Mouse (Mus musculus) layer of hippocampus, postnatal 10 days (tissue): ENCODE measurements around the gene Myh7b. TPM values are rescaled to one million over a fixed set of nuclear protein-coding genes. Genes with fewer than 3 reads are reported as not detected.
"Not testable (repeated sequence)": the region's sequence is repeated elsewhere in the genome, so short reads cannot be mapped to it uniquely, and the experiment has no call there.

ENCODE experiments used
- DNase-seq, 2 experiments: peaks; one replicate each; pipeline ENCODE4 v3.0.0; 2021; ENCODE audit warnings: low spot score in 2 of 2
- total RNA-seq, 2 experiments: library from RNA; stranded (reverse); gene quantifications; 2 replicates each; pipeline ENCODE4 v1.2.3; 2021

Myh7b gene
- total RNA-seq, 2 experiments from 2014 or later, result 2.6 to 4.2 TPM

- no peak for DNase-seq
These were observed 7.3 kb upstream of the Myh7b start for GRCm38 (mm10) chr2:155603707-155604106.

DNA sequence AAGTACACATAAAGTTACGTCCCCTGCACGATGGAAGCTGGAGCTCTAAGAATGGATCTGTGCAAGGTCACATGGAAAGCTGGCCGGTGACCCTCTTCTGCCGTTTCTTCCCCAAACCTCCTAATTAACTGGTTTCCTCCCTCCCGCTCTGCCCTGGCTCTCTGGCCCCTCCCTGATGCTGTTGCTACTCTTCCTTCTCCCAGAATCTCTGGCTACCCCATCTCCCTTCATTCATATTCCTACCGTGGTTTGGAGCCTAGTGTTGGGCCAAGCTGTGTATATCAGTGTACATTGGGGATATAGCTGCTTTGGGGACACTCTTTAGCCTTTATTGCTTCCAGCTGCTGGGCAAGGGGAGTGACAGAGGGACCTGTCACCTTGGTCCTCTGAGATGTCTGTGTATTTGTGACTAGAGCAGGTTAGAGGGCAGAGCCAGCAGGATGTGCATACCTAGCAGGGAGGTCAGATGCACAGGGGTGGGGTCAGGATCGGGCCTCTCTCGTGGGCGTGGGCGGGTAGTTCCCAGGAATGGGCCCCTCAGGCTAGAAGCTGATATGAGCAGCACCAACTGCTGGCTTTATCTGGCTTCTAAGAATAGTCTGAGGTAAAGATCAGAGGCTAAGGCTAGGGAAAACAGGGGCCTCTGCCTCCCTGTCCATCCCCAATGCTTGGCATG is 6.3 kb upstream of the Myh7b start:
- no peak for DNase-seq

- not testable (repeated sequence) for DNase-seq
These were observed 5.8 kb upstream of the Myh7b start for GRCm38 (mm10) chr2:155605236-155605589.

DNA sequence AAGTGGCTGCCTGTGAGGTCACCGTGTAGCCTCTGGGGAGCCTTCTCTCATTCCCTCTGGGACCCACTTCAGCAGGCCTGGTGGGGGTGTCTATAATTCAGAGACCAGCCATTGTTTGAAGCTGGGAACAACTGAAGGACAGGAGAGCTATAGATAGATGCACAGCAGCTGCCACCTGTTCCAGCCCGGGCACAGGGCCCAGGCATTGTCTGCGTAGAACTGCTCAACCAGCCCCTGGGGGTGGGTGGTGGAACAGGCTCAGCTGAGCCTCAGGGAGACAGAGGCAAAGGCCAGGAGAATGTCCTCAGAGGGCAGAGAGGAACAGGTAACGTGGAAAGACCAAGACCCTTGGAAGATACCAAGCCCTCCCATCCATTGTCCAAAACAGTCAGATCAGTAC is 4.7 kb upstream of the Myh7b start:
- peak; percentile 29 to 60 for DNase-seq

GRCm38 (mm10) chr2:155611834-155612550 is 980 bp downstream of the Myh7b start:
- DNase-seq, result no peak

DNA sequence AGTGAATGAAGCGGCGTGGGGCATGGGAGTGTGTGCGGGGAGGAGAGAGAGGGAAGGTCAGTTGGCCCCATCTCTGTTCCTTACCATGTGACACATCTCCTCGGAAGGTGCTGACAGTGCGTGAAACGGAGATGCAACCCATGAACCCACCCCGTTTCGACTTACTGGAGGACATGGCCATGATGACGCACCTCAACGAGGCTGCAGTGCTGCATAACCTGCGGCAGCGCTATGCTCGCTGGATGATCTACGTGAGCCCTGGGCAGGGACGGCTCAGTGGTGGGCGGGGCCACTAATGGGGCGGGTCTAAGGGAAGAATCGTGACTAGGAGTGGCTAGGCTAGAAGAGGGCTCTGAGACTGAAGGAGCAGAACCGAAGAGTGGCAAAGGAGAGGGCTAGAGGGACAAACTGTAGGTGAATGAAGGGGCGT is 2.3 kb downstream of the Myh7b start:
- DNase-seq, result no peak

GRCm38 (mm10) chr2:155613953-155614352 is 2.9 kb downstream of the Myh7b start:
- DNase-seq, result no peak

- no peak for DNase-seq
These were observed 6.0 kb downstream of the Myh7b start for GRCm38 (mm10) chr2:155616971-155617370.

GRCm38 (mm10) chr2:155619817-155620216 is 8.8 kb downstream of the Myh7b start:
- peak; percentile 88 to 91 for DNase-seq

DNA sequence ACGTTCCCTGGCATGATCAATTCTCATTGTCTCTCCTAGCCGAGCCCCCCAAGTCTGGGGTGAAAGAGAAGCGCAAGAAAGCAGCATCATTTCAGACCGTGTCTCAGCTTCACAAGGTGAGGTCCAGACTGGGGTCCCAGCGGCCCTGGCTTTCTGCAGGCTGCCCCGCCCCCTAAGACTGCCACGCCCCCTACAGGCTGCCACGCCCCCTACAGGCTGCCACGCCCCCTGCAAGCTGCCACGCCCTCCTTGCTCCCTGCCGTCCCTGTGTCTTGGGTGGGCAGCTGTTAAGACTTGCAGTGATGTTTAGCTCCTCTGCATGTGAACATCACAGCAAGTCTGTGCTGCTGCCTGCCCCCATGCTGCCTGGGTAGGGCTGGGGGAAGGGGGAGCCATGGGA is 11.6 kb downstream of the Myh7b start:
- DNase-seq, result no peak

DNA sequence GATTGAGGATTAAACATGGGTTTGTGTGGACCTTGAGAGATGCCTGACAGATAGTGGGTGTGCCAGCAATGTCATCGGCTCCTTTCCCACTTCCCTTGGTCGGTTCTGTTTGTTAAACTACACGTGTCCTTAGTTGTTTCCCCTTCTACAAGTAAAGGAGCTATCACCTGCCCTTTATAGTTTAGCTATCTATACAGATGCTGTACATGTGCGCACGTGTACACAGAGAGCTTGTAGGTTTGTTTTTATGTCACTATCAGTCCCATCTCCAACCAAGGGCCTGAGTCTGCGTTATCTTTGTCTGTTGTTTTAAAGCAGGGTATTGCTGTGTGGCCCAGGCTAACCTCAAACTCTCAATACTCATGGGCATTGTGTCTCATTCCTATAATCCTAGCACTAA is 13.0 kb downstream of the Myh7b start:
- no peak for DNase-seq

- DNase-seq, result no peak
These were observed 13.7 kb downstream of the Myh7b start for GRCm38 (mm10) chr2:155624730-155625129.

GRCm38 (mm10) chr2:155626277-155626676 is 15.3 kb downstream of the Myh7b start:
- no peak for DNase-seq

- peak; percentile 83 to 85 for DNase-seq
These were observed 16.2 kb downstream of the Myh7b start for GRCm38 (mm10) chr2:155627030-155627738.

GRCm38 (mm10) chr2:155628112-155628511 is 17.1 kb downstream of the Myh7b start:
- DNase-seq, result no peak

DNA sequence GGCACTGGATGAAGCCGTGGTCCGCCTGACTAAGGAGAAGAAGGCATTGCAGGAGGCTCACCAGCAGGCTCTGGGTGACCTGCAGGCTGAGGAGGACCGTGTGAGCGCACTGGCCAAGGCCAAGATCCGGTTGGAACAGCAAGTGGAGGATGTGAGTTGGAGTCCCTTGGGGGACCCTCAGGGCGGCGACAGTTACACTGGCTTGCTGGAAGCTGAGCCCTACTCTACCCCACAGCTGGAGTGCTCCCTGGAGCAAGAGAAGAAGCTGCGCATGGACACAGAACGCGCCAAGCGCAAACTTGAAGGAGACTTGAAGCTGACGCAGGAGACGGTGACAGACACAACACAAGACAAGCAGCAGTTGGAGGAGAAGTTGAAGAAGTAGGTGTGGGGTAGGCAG is 17.5 kb downstream of the Myh7b start:
- no peak for DNase-seq

DNA sequence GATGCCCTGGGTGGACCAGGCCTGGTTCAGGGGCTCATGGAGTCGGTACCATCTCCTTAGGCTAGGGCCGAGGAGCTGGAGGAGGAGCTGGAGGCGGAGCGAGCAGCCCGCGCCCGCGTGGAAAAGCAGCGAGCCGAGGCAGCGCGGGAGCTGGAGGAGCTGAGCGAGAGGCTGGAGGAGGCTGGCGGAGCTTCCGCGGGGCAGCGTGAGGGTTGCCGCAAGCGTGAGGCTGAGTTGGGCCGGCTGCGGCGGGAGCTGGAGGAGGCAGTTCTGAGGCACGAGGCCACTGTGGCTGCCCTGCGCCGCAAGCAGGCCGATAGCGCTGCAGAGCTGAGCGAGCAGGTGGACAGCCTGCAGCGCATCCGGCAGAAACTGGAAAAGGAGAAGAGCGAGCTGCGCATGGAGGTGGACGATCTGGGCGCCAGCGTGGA is 18.2 kb downstream of the Myh7b start:
- peak; percentile 56 to 67 for DNase-seq

- DNase-seq, result no peak
These were observed 19.1 kb downstream of the Myh7b start for GRCm38 (mm10) chr2:155630153-155630552.

DNA sequence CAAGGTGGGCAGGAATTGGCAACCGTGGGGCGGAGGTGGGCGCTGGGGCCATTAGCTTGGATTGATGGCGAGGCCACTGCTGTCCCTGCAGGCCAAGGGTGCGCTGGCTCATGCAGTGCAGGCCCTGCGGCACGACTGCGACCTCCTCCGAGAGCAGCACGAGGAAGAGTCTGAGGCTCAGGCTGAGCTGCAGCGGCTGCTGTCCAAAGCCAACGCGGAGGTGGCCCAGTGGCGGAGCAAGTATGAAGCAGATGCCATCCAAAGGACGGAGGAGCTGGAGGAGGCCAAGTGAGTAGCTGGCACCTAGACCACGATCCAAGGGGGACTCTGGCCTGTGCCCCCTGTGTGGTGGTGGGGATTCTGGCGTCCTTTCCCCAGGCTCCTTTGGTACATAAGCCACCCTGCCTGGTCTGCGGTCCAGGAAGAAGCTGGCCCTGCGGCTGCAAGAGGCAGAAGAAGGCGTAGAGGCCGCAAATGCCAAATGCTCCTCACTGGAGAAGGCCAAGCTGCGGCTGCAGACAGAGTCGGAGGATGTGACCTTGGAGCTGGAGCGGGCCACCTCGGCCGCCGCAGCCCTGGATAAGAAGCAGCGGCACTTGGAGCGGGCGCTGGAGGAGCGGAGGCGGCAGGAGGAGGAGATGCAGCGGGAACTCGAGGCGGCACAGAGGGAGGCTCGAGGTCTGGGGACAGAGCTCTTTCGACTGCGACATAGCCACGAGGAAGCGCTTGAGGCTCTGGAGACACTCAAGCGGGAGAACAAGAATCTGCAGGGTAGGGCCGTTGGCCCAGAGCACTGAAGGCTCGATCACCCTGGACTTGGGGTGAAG is 19.8 kb downstream of the Myh7b start:
- DNase-seq, result no peak

DNA sequence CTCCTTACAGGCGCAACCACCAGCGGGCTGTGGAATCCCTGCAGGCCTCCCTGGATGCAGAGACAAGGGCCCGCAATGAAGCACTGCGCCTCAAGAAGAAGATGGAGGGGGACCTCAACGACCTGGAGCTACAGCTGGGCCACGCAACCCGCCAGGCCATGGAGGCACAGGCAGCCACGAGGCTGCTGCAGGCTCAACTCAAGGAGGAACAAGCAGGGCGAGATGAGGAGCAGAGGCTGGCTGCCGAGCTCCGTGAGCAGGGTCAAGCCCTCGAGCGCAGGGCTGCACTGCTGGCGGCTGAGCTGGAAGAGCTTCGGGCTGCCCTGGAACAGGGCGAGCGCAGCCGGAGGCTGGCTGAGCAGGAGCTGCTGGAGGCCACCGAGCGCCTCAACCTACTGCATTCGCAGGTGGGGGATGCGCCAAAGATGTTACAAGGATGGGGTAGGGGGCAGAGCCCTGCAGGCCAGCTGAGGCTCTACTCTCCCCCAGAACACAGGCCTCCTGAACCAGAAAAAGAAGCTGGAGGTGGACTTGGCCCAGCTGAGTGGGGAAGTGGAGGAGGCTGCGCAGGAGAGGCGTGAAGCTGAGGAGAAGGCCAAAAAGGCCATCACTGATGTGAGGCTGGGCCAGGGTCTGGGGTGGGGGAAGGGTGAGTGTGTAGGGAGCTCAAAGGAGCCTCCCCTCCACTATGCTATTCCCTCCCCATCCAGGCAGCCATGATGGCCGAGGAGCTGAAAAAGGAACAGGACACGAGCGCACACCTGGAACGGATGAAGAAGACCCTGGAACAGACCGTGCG is 21.3 kb downstream of the Myh7b start:
- no peak for DNase-seq

DNA sequence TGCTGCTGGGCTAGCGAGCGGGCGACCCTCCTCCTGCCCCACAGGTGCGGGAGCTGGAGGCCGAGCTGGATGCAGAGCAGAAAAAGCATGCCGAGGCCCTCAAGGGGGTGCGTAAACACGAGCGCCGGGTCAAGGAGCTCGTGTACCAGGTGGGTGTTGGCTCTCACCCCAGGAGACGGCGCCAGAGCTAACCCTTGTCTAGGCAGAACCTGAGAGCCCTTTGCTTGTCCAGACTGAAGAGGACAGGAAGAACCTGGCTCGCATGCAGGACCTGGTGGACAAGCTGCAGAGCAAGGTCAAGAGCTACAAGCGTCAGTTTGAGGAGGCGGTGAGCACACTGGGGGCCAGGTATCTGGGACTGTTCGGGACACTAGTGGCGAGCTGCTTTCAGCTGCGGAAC is 22.1 kb downstream of the Myh7b start:
- DNase-seq, result no peak
